Mouse (Mus musculus): ENCODE data around the gene Rps21. TPM values are rescaled to one million over a fixed set of nuclear protein-coding genes. Genes with fewer than 3 reads are reported as not detected.

Rps21 gene
- polyA plus RNA-seq, 1 experiment = 4,273 TPM

- no peak overlapping the region for H3K27ac ChIP-seq (ENCODE audit: control insufficient read depth, insufficient read depth, low read length)
- no peaks in the 10 kb centered on the region for H3K4me1 ChIP-seq (replicated peaks; ENCODE audit: control insufficient read depth, insufficient read depth, low read length)
- TF ChIP-seq CTCF (IDR thresholded peaks at IDR 0.05; ENCODE audit: borderline replicate concordance, control insufficient read depth, extremely low read depth, insufficient read depth, low read length, poor library complexity) = no peak
- no peak overlapping the region for H3K4me3 ChIP-seq (ENCODE audit: control insufficient read depth, insufficient read depth, low read length)
- DNase-seq = no peak
- no peaks in the 10 kb centered on the region for H3K36me3 ChIP-seq (ENCODE audit: control insufficient read depth, insufficient read depth, low read length)
- 29% methylated on average over 6 of the region's 6 CpGs for WGBS
- no peaks in the 10 kb centered on the region for H3K27me3 ChIP-seq (ENCODE audit: control insufficient read depth, insufficient read depth, low read length)
Observed at GRCm38 (mm10) chr2:180290503-180290902, 33.3 kb downstream of the Rps21 start.

GRCm38 (mm10) chr2:180291566-180291965 is 34.4 kb downstream of the Rps21 start:
- no peaks in the 10 kb centered on the region for H3K36me3 ChIP-seq (ENCODE audit: control insufficient read depth, insufficient read depth, low read length)
- no peaks in the 10 kb centered on the region for H3K27me3 ChIP-seq (ENCODE audit: control insufficient read depth, insufficient read depth, low read length)
- TF ChIP-seq POLR2A (IDR thresholded peaks at IDR 0.05; ENCODE audit: control insufficient read depth, extremely low read depth, insufficient read depth, low read length, poor library complexity) = no peak
- TF ChIP-seq CTCF (IDR thresholded peaks at IDR 0.05; ENCODE audit: borderline replicate concordance, control insufficient read depth, extremely low read depth, insufficient read depth, low read length, poor library complexity) = no peak
- no peak overlapping the region for H3K4me3 ChIP-seq (ENCODE audit: control insufficient read depth, insufficient read depth, low read length)
- H3K4me1 ChIP-seq (replicated peaks; ENCODE audit: control insufficient read depth, insufficient read depth, low read length) = no peaks in the 10 kb centered on the region
- DNase-seq = no peak
- 88% methylated on average over 5 of the region's 5 CpGs for WGBS
- H3K27ac ChIP-seq (ENCODE audit: control insufficient read depth, insufficient read depth, low read length) = no peak overlapping the region

GRCm38 (mm10) chr2:180292026-180292425 is 34.8 kb downstream of the Rps21 start:
- Histone ChIP-seq H3K4me1 (replicated peaks; ENCODE audit: control insufficient read depth, insufficient read depth, low read length) (no peaks in the 10 kb centered on the region), H3K27me3 (ENCODE audit: control insufficient read depth, insufficient read depth, low read length) (no peaks in the 10 kb centered on the region), H3K27ac (ENCODE audit: control insufficient read depth, insufficient read depth, low read length) (no peak overlapping the region), H3K36me3 (ENCODE audit: control insufficient read depth, insufficient read depth, low read length) (no peaks in the 10 kb centered on the region), H3K4me3 (ENCODE audit: control insufficient read depth, insufficient read depth, low read length) (no peak overlapping the region)
- 79% methylated on average over 4 of the region's 4 CpGs for WGBS
- TF ChIP-seq CTCF (IDR thresholded peaks at IDR 0.05; ENCODE audit: borderline replicate concordance, control insufficient read depth, extremely low read depth, insufficient read depth, low read length, poor library complexity) (no peak), POLR2A (IDR thresholded peaks at IDR 0.05; ENCODE audit: control insufficient read depth, extremely low read depth, insufficient read depth, low read length, poor library complexity) (no peak)
- DNase-seq = no peak

GRCm38 (mm10) chr2:180292906-180293305 is 35.7 kb downstream of the Rps21 start:
- Histone ChIP-seq H3K4me1 (replicated peaks; ENCODE audit: control insufficient read depth, insufficient read depth, low read length) (no peaks in the 10 kb centered on the region), H3K27ac (ENCODE audit: control insufficient read depth, insufficient read depth, low read length) (no peak overlapping the region)

GRCm38 (mm10) chr2:180300252-180300651 is 43.1 kb downstream of the Rps21 start:
- H3K4me3 ChIP-seq (ENCODE audit: control insufficient read depth, insufficient read depth, low read length) = no peak overlapping the region
- no peak for TF ChIP-seq CTCF (IDR thresholded peaks at IDR 0.05; ENCODE audit: borderline replicate concordance, control insufficient read depth, extremely low read depth, insufficient read depth, low read length, poor library complexity)
- no peak for TF ChIP-seq POLR2A (IDR thresholded peaks at IDR 0.05; ENCODE audit: control insufficient read depth, extremely low read depth, insufficient read depth, low read length, poor library complexity)
- no peak overlapping the region for H3K27ac ChIP-seq (ENCODE audit: control insufficient read depth, insufficient read depth, low read length)
- DNase-seq = no peak
- H3K27me3 ChIP-seq (ENCODE audit: control insufficient read depth, insufficient read depth, low read length) = no peaks in the 10 kb centered on the region
- H3K36me3 ChIP-seq (ENCODE audit: control insufficient read depth, insufficient read depth, low read length) = no peaks in the 10 kb centered on the region
- WGBS = 48% methylated on average over 2 of the region's 2 CpGs
- no peaks in the 10 kb centered on the region for H3K4me1 ChIP-seq (replicated peaks; ENCODE audit: control insufficient read depth, insufficient read depth, low read length)

More at GRCm38 (mm10) chr2:180292906-180293305, 35.7 kb downstream of the Rps21 start:
- 97% methylated on average over 8 of the region's 8 CpGs for WGBS
- no peak for TF ChIP-seq POLR2A (IDR thresholded peaks at IDR 0.05; ENCODE audit: control insufficient read depth, extremely low read depth, insufficient read depth, low read length, poor library complexity)
- no peak for TF ChIP-seq CTCF (IDR thresholded peaks at IDR 0.05; ENCODE audit: borderline replicate concordance, control insufficient read depth, extremely low read depth, insufficient read depth, low read length, poor library complexity)
- Histone ChIP-seq H3K36me3 (ENCODE audit: control insufficient read depth, insufficient read depth, low read length) (no peaks in the 10 kb centered on the region), H3K27me3 (ENCODE audit: control insufficient read depth, insufficient read depth, low read length) (no peaks in the 10 kb centered on the region), H3K4me3 (ENCODE audit: control insufficient read depth, insufficient read depth, low read length) (no peak overlapping the region)
- no peak for DNase-seq

- 69% methylated on average over 5 of the region's 5 CpGs for WGBS
- Histone ChIP-seq H3K4me3 (ENCODE audit: control insufficient read depth, insufficient read depth, low read length) (no peak overlapping the region), H3K27me3 (ENCODE audit: control insufficient read depth, insufficient read depth, low read length) (no peaks in the 10 kb centered on the region), H3K36me3 (ENCODE audit: control insufficient read depth, insufficient read depth, low read length) (no peaks in the 10 kb centered on the region), H3K4me1 (replicated peaks; ENCODE audit: control insufficient read depth, insufficient read depth, low read length) (no peaks in the 10 kb centered on the region), H3K27ac (ENCODE audit: control insufficient read depth, insufficient read depth, low read length) (no peak overlapping the region)
- DNase-seq = no peak
- no peak for TF ChIP-seq CTCF (IDR thresholded peaks at IDR 0.05; ENCODE audit: borderline replicate concordance, control insufficient read depth, extremely low read depth, insufficient read depth, low read length, poor library complexity)
- TF ChIP-seq POLR2A (IDR thresholded peaks at IDR 0.05; ENCODE audit: control insufficient read depth, extremely low read depth, insufficient read depth, low read length, poor library complexity) = no peak
Observed at GRCm38 (mm10) chr2:180300771-180301170, 43.6 kb downstream of the Rps21 start.

- Histone ChIP-seq H3K36me3 (ENCODE audit: control insufficient read depth, insufficient read depth, low read length) (no peaks in the 10 kb centered on the region), H3K4me3 (ENCODE audit: control insufficient read depth, insufficient read depth, low read length) (no peak overlapping the region), H3K4me1 (replicated peaks; ENCODE audit: control insufficient read depth, insufficient read depth, low read length) (no peaks in the 10 kb centered on the region), H3K27ac (ENCODE audit: control insufficient read depth, insufficient read depth, low read length) (no peak overlapping the region), H3K27me3 (ENCODE audit: control insufficient read depth, insufficient read depth, low read length) (no peaks in the 10 kb centered on the region)
- 88% methylated on average over 4 of the region's 4 CpGs for WGBS
- DNase-seq = no peak
- TF ChIP-seq CTCF (IDR thresholded peaks at IDR 0.05; ENCODE audit: borderline replicate concordance, control insufficient read depth, extremely low read depth, insufficient read depth, low read length, poor library complexity) = no peak
- no peak for TF ChIP-seq POLR2A (IDR thresholded peaks at IDR 0.05; ENCODE audit: control insufficient read depth, extremely low read depth, insufficient read depth, low read length, poor library complexity)
Observed at GRCm38 (mm10) chr2:180302201-180302600, 45.0 kb downstream of the Rps21 start.
